Mouse (Mus musculus): ENCODE data around the gene Gm29609. TPM values are rescaled to one million over a fixed set of nuclear protein-coding genes. Genes with fewer than 3 reads are reported as not detected.

Gm29609 gene
- polyA plus RNA-seq, 2 experiments from 2014 or later = 1.6 to 2.3 TPM

- ATAC-seq = no peak
Measured at GRCm38 (mm10) chr5:31138241-31138967, 41.3 kb downstream of the Gm29609 start, which contains the start of gene Ucn. Gene Ucn, minus strand, starts transcription at chr5:31138829.

- no peak for ATAC-seq
Measured at GRCm38 (mm10) chr5:31137658-31138057, 42.1 kb downstream of the Gm29609 start.

- ATAC-seq = no peak
Measured at GRCm38 (mm10) chr5:31136730-31137424, 42.8 kb downstream of the Gm29609 start.

GRCm38 (mm10) chr5:31126050-31126449, 53.7 kb downstream of the Gm29609 start:
- ATAC-seq = no peak

GRCm38 (mm10) chr5:31123481-31123880, 56.2 kb downstream of the Gm29609 start:
- no peak for ATAC-seq

GRCm38 (mm10) chr5:31121111-31121510, 58.6 kb downstream of the Gm29609 start:
- no peak for ATAC-seq

- no peak for ATAC-seq
Measured at GRCm38 (mm10) chr5:31116912-31117311, 62.8 kb downstream of the Gm29609 start.

- ATAC-seq = no peak
Measured at GRCm38 (mm10) chr5:31116354-31116753, 63.4 kb downstream of the Gm29609 start, which contains the start of gene Trim54. Gene Trim54, plus strand, starts transcription at chr5:31116712.

- ATAC-seq = no peak
Measured at GRCm38 (mm10) chr5:31110781-31111180, 68.9 kb downstream of the Gm29609 start.

- ATAC-seq = no peak
Measured at GRCm38 (mm10) chr5:31108000-31108490, 71.7 kb downstream of the Gm29609 start, which contains the start of gene Slc30a3. Gene Slc30a3, minus strand, starts transcription at chr5:31108237.

GRCm38 (mm10) chr5:31105814-31106335, 73.8 kb downstream of the Gm29609 start, which contains the start of gene Dnajc5g:
Gene Dnajc5g, plus strand, starts transcription at chr5:31106285.
- no peak for ATAC-seq

GRCm38 (mm10) chr5:31095711-31096480, 83.8 kb downstream of the Gm29609 start:
- ATAC-seq = no peak

GRCm38 (mm10) chr5:31094799-31095691, 84.7 kb downstream of the Gm29609 start:
- peak; percentile 73 for ATAC-seq

Other genes with a start within 250 kb of the Gm29609 start
- under 1 TPM in 1 of 2 experiments, not detected in 1; 0.50 TPM for gene Cgref1, start 234.3 kb downstream of the Gm29609 start, polyA plus RNA-seq (2017; shearing (Covaris generic))
- gene Preb, start 219.6 kb downstream of the Gm29609 start, polyA plus RNA-seq (2017; shearing (Covaris generic)) = 10 to 100 TPM; 60.4 to 71.0 TPM
- not detected for gene Tcf23, start 211.2 kb downstream of the Gm29609 start, polyA plus RNA-seq (2017; shearing (Covaris generic))
- gene Atraid, start 131.6 kb downstream of the Gm29609 start, polyA plus RNA-seq (2017; shearing (Covaris generic)) = 10 to 100 TPM; 80.2 to 81.8 TPM
- 1 to 10 TPM; 2.7 to 3.2 TPM for gene Slc5a6, start 131.0 kb downstream of the Gm29609 start, polyA plus RNA-seq (2017; shearing (Covaris generic))
- gene Cad, start 125.1 kb downstream of the Gm29609 start, polyA plus RNA-seq (2017; shearing (Covaris generic)) = 1 to 10 TPM; 5.7 to 9.7 TPM
- gene Dnajc5g, start 73.6 kb downstream of the Gm29609 start, polyA plus RNA-seq (2017; shearing (Covaris generic)) = under 1 TPM in 1 of 2 experiments, not detected in 1; 0.28 TPM
- gene Slc30a3, start 71.7 kb downstream of the Gm29609 start, polyA plus RNA-seq (2017; shearing (Covaris generic)) = not detected
- not detected for gene Trim54, start 63.2 kb downstream of the Gm29609 start, polyA plus RNA-seq (2017; shearing (Covaris generic))
- gene Ucn, start 41.1 kb downstream of the Gm29609 start, polyA plus RNA-seq (2017; shearing (Covaris generic)) = not detected
- gene Mpv17, start 25.7 kb downstream of the Gm29609 start, polyA plus RNA-seq (2017; shearing (Covaris generic)) = 10 to 100 TPM; 44.0 to 44.5 TPM
- 10 to 100 TPM; 64.6 to 66.3 TPM for gene Gtf3c2, start 233 bp upstream of the Gm29609 start, polyA plus RNA-seq (2017; shearing (Covaris generic))
- 100 to 1,000 TPM in 1 of 2 experiments, 10 to 100 TPM in 1; 99.1 to 123 TPM for gene Snx17, start 13.3 kb upstream of the Gm29609 start, polyA plus RNA-seq (2017; shearing (Covaris generic))
- gene Eif2b4, start 13.5 kb upstream of the Gm29609 start, polyA plus RNA-seq (2017; shearing (Covaris generic)) = 10 to 100 TPM; 37.6 to 41.9 TPM
- 1 to 10 TPM; 2.4 to 4.4 TPM for gene Zfp513, start 22.4 kb upstream of the Gm29609 start, polyA plus RNA-seq (2017; shearing (Covaris generic))
- gene Ppm1g, start 40.8 kb upstream of the Gm29609 start, polyA plus RNA-seq (2017; shearing (Covaris generic)) = 10 to 100 TPM; 57.8 to 69.6 TPM
- 10 to 100 TPM; 90.1 to 91.2 TPM for gene Nrbp1, start 61.0 kb upstream of the Gm29609 start, polyA plus RNA-seq (2017; shearing (Covaris generic))
- gene Gm9970, start 61.3 kb upstream of the Gm29609 start, polyA plus RNA-seq (2017; shearing (Covaris generic)) = not detected
- gene Krtcap3, start 71.8 kb upstream of the Gm29609 start, polyA plus RNA-seq (2017; shearing (Covaris generic)) = 10 to 100 TPM; 26.6 to 35.5 TPM
- gene Ift172, start 111.2 kb upstream of the Gm29609 start, polyA plus RNA-seq (2017; shearing (Covaris generic)) = 1 to 10 TPM; 2.6 to 7.2 TPM
- not detected for gene Fndc4, start 116.2 kb upstream of the Gm29609 start, polyA plus RNA-seq (2017; shearing (Covaris generic))
- gene Gckr, start 117.5 kb upstream of the Gm29609 start, polyA plus RNA-seq (2017; shearing (Covaris generic)) = not detected

Measured in activated CD4-positive, CD25-positive, alpha-beta regulatory T cell, adult 4 months (primary cell).